Mouse (Mus musculus) thymus, adult 2 months (tissue): ENCODE results near the gene Tmem127.
"Not testable (repeated sequence)": the region's sequence is repeated elsewhere in the genome, so short reads cannot be mapped to it uniquely, and the experiment has no call there.

Source experiments
- CTCF ChIP-seq: fragments of 200-500 bp; IDR thresholded peaks from 2 replicates; pipeline ENCODE4 v1.5.1; 2012; ENCODE audit warnings: mild to moderate bottlenecking, control low read depth, low read length, moderate library complexity, borderline replicate concordance; ENCODE audit not compliant: control insufficient read depth, poor library complexity, insufficient read depth; ENCODE audit errors: extremely low read depth
- POLR2A ChIP-seq: fragments of 200-500 bp; IDR thresholded peaks from 2 replicates; pipeline ENCODE4 v1.6.1; 2012; ENCODE audit warnings: mild to moderate bottlenecking, low read length, control low read depth, moderate library complexity; ENCODE audit not compliant: control insufficient read depth, poor library complexity, insufficient read depth; ENCODE audit errors: extremely low read depth

DNA sequence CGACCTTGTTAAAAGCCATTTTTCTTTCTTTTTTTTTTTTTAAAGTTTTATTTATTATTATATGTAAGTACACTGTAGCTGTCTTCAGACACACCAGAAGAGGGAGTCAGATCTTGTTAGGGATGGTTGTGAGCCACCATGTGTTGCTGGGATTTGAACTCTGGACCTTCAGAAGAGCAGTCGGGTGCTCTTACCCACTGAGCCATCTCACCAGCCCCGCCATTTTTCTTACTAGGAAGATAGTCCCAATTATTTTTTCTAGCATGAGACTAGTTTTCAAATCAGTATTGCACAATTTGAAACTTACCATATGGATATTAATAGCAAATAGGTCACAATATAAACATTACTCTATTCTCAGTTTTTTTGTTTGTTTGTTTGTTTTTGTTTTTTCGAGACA lies 24.3 kb downstream of the Tmem127 start:
- TF ChIP-seq CTCF, POLR2A: not testable (repeated sequence)
